Mouse (Mus musculus) midbrain, embryonic 10.5 days (tissue): ENCODE measurements around the gene Gpnmb. TPM values are rescaled to one million over a fixed set of nuclear protein-coding genes. Genes with fewer than 3 reads are reported as not detected.

Source experiments
- DNase-seq: peaks from one replicate; pipeline ENCODE4 v3.0.0-alpha.2; 2017; ENCODE audit warnings: low spot score
- H3K27ac ChIP-seq: fragments of 300-500 bp; sonication (generic); replicated peaks from 2 replicates; pipeline ENCODE4 v1.5.1; 2016; ENCODE audit warnings: mild to moderate bottlenecking
- H3K27me3 ChIP-seq: fragments of 300-500 bp; sonication (generic); 2 replicates; pipeline ENCODE4 v1.6.1; 2016; ENCODE audit warnings: low read depth, mild to moderate bottlenecking; ENCODE audit not compliant: poor library complexity, severe bottlenecking
- H3K36me3 ChIP-seq: fragments of 300-500 bp; sonication (generic); 2 replicates; pipeline ENCODE4 v1.6.1; 2016; ENCODE audit warnings: mild to moderate bottlenecking, moderate library complexity
- H3K4me1 ChIP-seq: fragments of 300-500 bp; sonication (generic); 2 replicates; pipeline ENCODE4 v1.6.1; 2016
- H3K4me3 ChIP-seq: fragments of 300-500 bp; sonication (generic); 2 replicates; pipeline ENCODE4 v1.5.1; 2016; ENCODE audit warnings: mild to moderate bottlenecking, moderate library complexity
- H3K9me3 ChIP-seq: fragments of 300-500 bp; sonication (generic); replicated peaks from 2 replicates; pipeline ENCODE4 v1.6.1; 2016; ENCODE audit warnings: mild to moderate bottlenecking
- WGBS: fragments of 180-500 bp; shearing (Covaris S2); methylation state at CpG from one replicate; pipeline ENCODE4 v1.1.7; 2016; 5-methylcytosine and 5-hydroxymethylcytosine counted together
- polyA plus RNA-seq: library from polyadenylated mRNA; unstranded; fragments of >200 nt; fragmentation: Nextera tagmentation; extraction: Ambion mirVana; gene quantifications from 2 replicates; pipeline ENCODE4 v1.2.1, GENCODE M21; 2016

Gpnmb gene
- polyA plus RNA-seq, 1 experiment from 2014 or later: 0.79 TPM

DNA sequence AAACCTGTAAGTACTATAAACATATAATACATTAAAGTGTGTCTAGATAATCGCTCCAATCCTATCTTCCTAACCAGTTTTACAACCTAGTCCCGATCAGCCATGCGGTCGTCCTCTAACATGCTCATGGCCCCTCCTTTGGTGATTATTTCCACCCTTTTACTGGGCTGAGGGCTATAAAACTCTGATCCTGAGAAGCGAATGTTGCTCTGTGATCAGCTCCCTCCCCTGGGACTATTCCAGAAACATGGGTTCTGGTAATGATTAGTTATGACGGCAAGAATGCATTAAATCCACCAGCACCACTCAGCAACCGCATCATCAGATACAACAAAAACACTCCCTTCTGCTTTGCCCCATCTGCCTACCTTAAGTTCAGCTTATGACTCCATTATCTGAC lies 77.5 kb downstream of the Gpnmb start:
- Histone ChIP-seq H3K9me3 (no peaks in the 10 kb centered on the region), H3K4me3 (no peak overlapping the region), H3K4me1 (0 out of 2 replicates have a peak, but pooled peaks cover 2% of the 10 kb centered on the region), H3K36me3 (peaks cover 95% of the 10 kb centered on the region), H3K27me3 (no peaks in the 10 kb centered on the region), H3K27ac (no peak overlapping the region)
- no peak for DNase-seq
- WGBS: 93% methylated on average over 7 of the region's 7 CpGs

- H3K4me3 ChIP-seq: no peak overlapping the region
- H3K9me3 ChIP-seq: no peaks in the 10 kb centered on the region
- no peaks in the 10 kb centered on the region for H3K27me3 ChIP-seq
- no peak overlapping the region for H3K27ac ChIP-seq
- 94% methylated on average over 6 of the region's 6 CpGs for WGBS
- DNase-seq: no peak
- H3K36me3 ChIP-seq: peaks cover 90% of the 10 kb centered on the region
- H3K4me1 ChIP-seq: 0 out of 2 replicates have a peak, but pooled peaks cover 2% of the 10 kb centered on the region
Measured at GRCm38 (mm10) chr6:49114457-49114856, 78.1 kb downstream of the Gpnmb start.

- Histone ChIP-seq H3K27me3 (no peaks in the 10 kb centered on the region), H3K9me3 (no peaks in the 10 kb centered on the region), H3K36me3 (peaks cover 84% of the 10 kb centered on the region), H3K27ac (no peak overlapping the region), H3K4me3 (no peak overlapping the region), H3K4me1 (0 out of 2 replicates have a peak, but pooled peaks cover 2% of the 10 kb centered on the region)
- DNase-seq: no peak
- 88% methylated on average over 5 of the region's 5 CpGs for WGBS
Measured at GRCm38 (mm10) chr6:49115550-49115949, 79.2 kb downstream of the Gpnmb start.

DNA sequence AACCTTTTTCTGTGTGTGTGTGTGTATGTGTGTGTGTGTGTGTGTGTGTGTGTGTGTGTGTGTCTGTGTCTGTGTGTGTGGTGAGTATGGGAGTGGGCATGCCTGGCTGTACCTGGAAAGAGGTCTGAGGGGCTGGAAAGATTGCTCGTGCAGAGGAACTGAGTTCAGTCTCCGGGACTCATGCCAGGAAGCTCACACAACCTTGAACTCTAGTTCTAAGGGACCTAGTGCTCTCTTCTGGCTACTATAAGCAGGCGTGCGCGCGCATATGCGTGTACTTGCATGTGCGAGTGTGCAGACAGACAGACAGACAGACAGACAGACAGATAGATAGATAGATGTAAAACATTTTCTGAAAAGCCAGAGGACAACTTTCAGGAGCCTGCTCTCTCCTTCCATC lies 79.9 kb downstream of the Gpnmb start:
- Histone ChIP-seq H3K9me3 (no peaks in the 10 kb centered on the region), H3K4me3 (no peak overlapping the region), H3K36me3 (peaks cover 83% of the 10 kb centered on the region), H3K4me1 (no peaks in the 10 kb centered on the region), H3K27ac (no peak overlapping the region), H3K27me3 (no peaks in the 10 kb centered on the region)
- WGBS: 94% methylated on average over 8 of the region's 8 CpGs
- no peak for DNase-seq

GRCm38 (mm10) chr6:49118446-49118845 lies 82.1 kb downstream of the Gpnmb start:
- H3K27ac ChIP-seq: no peak overlapping the region
- DNase-seq: no peak
- no peaks in the 10 kb centered on the region for H3K4me1 ChIP-seq
- 85% methylated on average over 8 of the region's 8 CpGs for WGBS
- no peaks in the 10 kb centered on the region for H3K9me3 ChIP-seq
- no peaks in the 10 kb centered on the region for H3K27me3 ChIP-seq
- peaks cover 82% of the 10 kb centered on the region for H3K36me3 ChIP-seq
- H3K4me3 ChIP-seq: no peak overlapping the region

GRCm38 (mm10) chr6:49119462-49120135 lies 83.3 kb downstream of the Gpnmb start:
- H3K27ac ChIP-seq: no peak overlapping the region
- peaks cover 74% of the 10 kb centered on the region for H3K36me3 ChIP-seq
- WGBS: 83% methylated on average over 1 of the region's 1 CpGs
- no peaks in the 10 kb centered on the region for H3K27me3 ChIP-seq
- H3K9me3 ChIP-seq: no peaks in the 10 kb centered on the region
- no peak overlapping the region for H3K4me3 ChIP-seq
- DNase-seq: no peak
- no peaks in the 10 kb centered on the region for H3K4me1 ChIP-seq

- WGBS: 95% methylated on average over 3 of the region's 3 CpGs
- H3K4me3 ChIP-seq: no peak overlapping the region
- H3K27ac ChIP-seq: no peak overlapping the region
- DNase-seq: no peak
- H3K27me3 ChIP-seq: no peaks in the 10 kb centered on the region
- H3K4me1 ChIP-seq: no peaks in the 10 kb centered on the region
- peaks cover 72% of the 10 kb centered on the region for H3K36me3 ChIP-seq
- no peaks in the 10 kb centered on the region for H3K9me3 ChIP-seq
Measured at GRCm38 (mm10) chr6:49120370-49120769, 84.0 kb downstream of the Gpnmb start.

Other genes starting within 250 kb of the Gpnmb start
- gene Tmem176a, start 195.6 kb upstream of the Gpnmb start, polyA plus RNA-seq: 10.9 and 14.4 TPM in 2 replicates
- gene Tmem176b, start 195.1 kb upstream of the Gpnmb start, polyA plus RNA-seq: 24.0 and 46.1 TPM in 2 replicates
- gene Aoc1, start 163.7 kb upstream of the Gpnmb start, polyA plus RNA-seq: not detected in 2 replicates
- gene 1600015I10Rik, start 106.7 kb upstream of the Gpnmb start, polyA plus RNA-seq: not detected in 2 replicates
- gene Doxl2, start 61.6 kb upstream of the Gpnmb start, polyA plus RNA-seq: not detected in 2 replicates
- gene Svs1, start 49.7 kb upstream of the Gpnmb start, polyA plus RNA-seq: not detected in 2 replicates
- gene Malsu1, start 37.2 kb downstream of the Gpnmb start, polyA plus RNA-seq: 65.0 and 71.1 TPM in 2 replicates
- 134 and 148 TPM in 2 replicates for gene Igf2bp3, start 178.4 kb downstream of the Gpnmb start, polyA plus RNA-seq
- gene Tra2a, start 227.5 kb downstream of the Gpnmb start, polyA plus RNA-seq: 121 and 126 TPM in 2 replicates